Mouse (Mus musculus): ENCODE data around the gene Xbp1. TPM values are rescaled to one million over a fixed set of nuclear protein-coding genes. Genes with fewer than 3 reads are reported as not detected.

Gene Xbp1
- polyA plus RNA-seq, 1 experiment from 2014 or later: 151 TPM

- Histone ChIP-seq H3K9me3 (replicated peaks; ENCODE audit: control insufficient read depth, low read length) (no peaks in the 10 kb centered on the region), H3K9ac (ENCODE audit: low read length) (no peak overlapping the region), H3K4me3 (ENCODE audit: low read length) (no peak overlapping the region), H3K27me3 (ENCODE audit: control insufficient read depth, insufficient read depth, low read length) (no peaks in the 10 kb centered on the region), H3K36me3 (ENCODE audit: control insufficient read depth, insufficient read depth) (no peaks in the 10 kb centered on the region), H3K4me1 (ENCODE audit: control insufficient read depth, insufficient read depth, low read length) (0 out of 2 replicates have a peak, but pooled peaks cover 3% of the 10 kb centered on the region), H3K27ac (ENCODE audit: low read length) (peak overlapping the region; percentile 24; the same call in 1 of the 2 replicates), H3K4me2 (ENCODE audit: low read depth, low read length) (no peak overlapping the region)
- 63% methylated on average over 12 of the region's 12 CpGs for WGBS
- no peak for ATAC-seq (replicated peaks; ENCODE audit: extremely low read depth, insufficient read depth, low FRiP score)
Measured at GRCm38 (mm10) chr11:5512099-5512725, 8.2 kb upstream of the Xbp1 start.

- ATAC-seq (replicated peaks; ENCODE audit: extremely low read depth, insufficient read depth, low FRiP score): no peak
- no peaks in the 10 kb centered on the region for H3K36me3 ChIP-seq (ENCODE audit: control insufficient read depth, insufficient read depth)
- WGBS: 83% methylated on average over 8 of the region's 8 CpGs
- H3K27me3 ChIP-seq (ENCODE audit: control insufficient read depth, insufficient read depth, low read length): no peaks in the 10 kb centered on the region
- H3K4me2 ChIP-seq (ENCODE audit: low read depth, low read length): no peak overlapping the region
- no peaks in the 10 kb centered on the region for H3K9me3 ChIP-seq (replicated peaks; ENCODE audit: control insufficient read depth, low read length)
- H3K4me1 ChIP-seq (ENCODE audit: control insufficient read depth, insufficient read depth, low read length): 0 out of 2 replicates have a peak, but pooled peaks cover 3% of the 10 kb centered on the region
- no peak overlapping the region for H3K9ac ChIP-seq (ENCODE audit: low read length)
- no peak overlapping the region for H3K27ac ChIP-seq (ENCODE audit: low read length)
- no peak overlapping the region for H3K4me3 ChIP-seq (ENCODE audit: low read length)
Measured at GRCm38 (mm10) chr11:5512961-5513360, 7.5 kb upstream of the Xbp1 start.

DNA sequence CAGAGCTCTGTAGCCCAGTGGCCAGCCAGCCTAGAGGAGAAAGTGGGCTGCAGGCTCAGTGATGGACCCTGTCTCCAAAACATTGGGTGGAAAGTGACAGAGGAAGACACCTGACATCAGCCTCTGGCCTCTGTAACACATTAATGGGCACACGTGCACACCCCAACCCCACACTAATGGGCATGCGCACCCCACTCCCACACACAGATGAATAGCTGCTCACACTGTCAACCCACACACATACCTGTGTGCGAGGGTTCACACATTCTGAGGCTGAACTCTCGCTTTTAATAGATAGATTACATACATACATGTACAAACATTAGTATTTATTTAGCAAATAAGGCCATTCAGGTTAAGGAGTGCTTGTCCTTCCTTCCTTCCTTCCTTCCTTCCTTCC lies 6.4 kb upstream of the Xbp1 start:
- 86% methylated on average over 4 of the region's 4 CpGs for WGBS

GRCm38 (mm10) chr11:5515196-5515595 lies 5.3 kb upstream of the Xbp1 start:
- Histone ChIP-seq H3K36me3 (ENCODE audit: control insufficient read depth, insufficient read depth) (no peaks in the 10 kb centered on the region), H3K27me3 (ENCODE audit: control insufficient read depth, insufficient read depth, low read length) (no peaks in the 10 kb centered on the region), H3K4me2 (ENCODE audit: low read depth, low read length) (no peak overlapping the region), H3K4me3 (ENCODE audit: low read length) (no peak overlapping the region), H3K9ac (ENCODE audit: low read length) (no peak overlapping the region), H3K27ac (ENCODE audit: low read length) (no peak overlapping the region), H3K4me1 (ENCODE audit: control insufficient read depth, insufficient read depth, low read length) (peaks cover 8% of the 10 kb centered on the region), H3K9me3 (replicated peaks; ENCODE audit: control insufficient read depth, low read length) (no peaks in the 10 kb centered on the region)
- WGBS: 73% methylated on average over 6 of the region's 6 CpGs
- ATAC-seq (replicated peaks; ENCODE audit: extremely low read depth, insufficient read depth, low FRiP score): no peak

More for the DNA sequence above, 6.4 kb upstream of the Xbp1 start:
- Histone ChIP-seq H3K27me3 (ENCODE audit: control insufficient read depth, insufficient read depth, low read length) (no peaks in the 10 kb centered on the region), H3K4me1 (ENCODE audit: control insufficient read depth, insufficient read depth, low read length) (0 out of 2 replicates have a peak, but pooled peaks cover 3% of the 10 kb centered on the region), H3K4me2 (ENCODE audit: low read depth, low read length) (no peak overlapping the region), H3K27ac (ENCODE audit: low read length) (no peak overlapping the region), H3K9ac (ENCODE audit: low read length) (no peak overlapping the region), H3K36me3 (ENCODE audit: control insufficient read depth, insufficient read depth) (no peaks in the 10 kb centered on the region), H3K4me3 (ENCODE audit: low read length) (no peak overlapping the region), H3K9me3 (replicated peaks; ENCODE audit: control insufficient read depth, low read length) (no peaks in the 10 kb centered on the region)
- ATAC-seq (replicated peaks; ENCODE audit: extremely low read depth, insufficient read depth, low FRiP score): no peak

DNA sequence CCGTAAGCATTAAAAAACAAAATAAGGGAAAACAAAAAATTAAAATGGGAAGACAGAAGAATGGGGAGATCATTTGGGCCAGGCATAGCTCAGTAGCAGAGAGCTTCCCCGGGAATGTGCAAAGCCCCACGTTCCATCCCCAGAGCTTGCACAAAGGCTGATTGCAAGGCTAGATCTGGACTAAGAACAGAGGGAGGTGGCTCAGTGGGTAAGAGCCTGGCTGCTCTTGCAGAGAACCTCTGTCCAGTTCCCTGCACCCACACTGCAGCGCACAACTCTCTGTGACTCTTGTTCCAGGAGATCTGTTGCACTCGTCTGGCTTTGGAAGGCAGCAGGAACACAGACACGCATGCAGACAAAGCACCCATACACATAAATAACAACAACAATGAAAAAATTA lies 4.8 kb upstream of the Xbp1 start:
- no peak overlapping the region for H3K27ac ChIP-seq (ENCODE audit: low read length)
- WGBS: 81% methylated on average over 6 of the region's 6 CpGs

GRCm38 (mm10) chr11:5516151-5516550 lies 4.3 kb upstream of the Xbp1 start:
- 75% methylated on average over 7 of the region's 7 CpGs for WGBS
- Histone ChIP-seq H3K27me3 (ENCODE audit: control insufficient read depth, insufficient read depth, low read length) (no peaks in the 10 kb centered on the region), H3K4me2 (ENCODE audit: low read depth, low read length) (no peak overlapping the region), H3K9ac (ENCODE audit: low read length) (no peak overlapping the region), H3K9me3 (replicated peaks; ENCODE audit: control insufficient read depth, low read length) (no peaks in the 10 kb centered on the region), H3K36me3 (ENCODE audit: control insufficient read depth, insufficient read depth) (no peaks in the 10 kb centered on the region), H3K27ac (ENCODE audit: low read length) (no peak overlapping the region), H3K4me1 (ENCODE audit: control insufficient read depth, insufficient read depth, low read length) (peaks cover 6% of the 10 kb centered on the region), H3K4me3 (ENCODE audit: low read length) (no peak overlapping the region)
- no peak for ATAC-seq (replicated peaks; ENCODE audit: extremely low read depth, insufficient read depth, low FRiP score)

More for the DNA sequence above, 4.8 kb upstream of the Xbp1 start:
- no peak overlapping the region for H3K4me2 ChIP-seq (ENCODE audit: low read depth, low read length)
- no peaks in the 10 kb centered on the region for H3K9me3 ChIP-seq (replicated peaks; ENCODE audit: control insufficient read depth, low read length)
- peaks cover 6% of the 10 kb centered on the region for H3K4me1 ChIP-seq (ENCODE audit: control insufficient read depth, insufficient read depth, low read length)
- no peaks in the 10 kb centered on the region for H3K27me3 ChIP-seq (ENCODE audit: control insufficient read depth, insufficient read depth, low read length)
- no peak for ATAC-seq (replicated peaks; ENCODE audit: extremely low read depth, insufficient read depth, low FRiP score)
- H3K36me3 ChIP-seq (ENCODE audit: control insufficient read depth, insufficient read depth): no peaks in the 10 kb centered on the region
- H3K9ac ChIP-seq (ENCODE audit: low read length): no peak overlapping the region
- H3K4me3 ChIP-seq (ENCODE audit: low read length): no peak overlapping the region

GRCm38 (mm10) chr11:5516617-5517016 lies 3.8 kb upstream of the Xbp1 start:
- Histone ChIP-seq H3K36me3 (ENCODE audit: control insufficient read depth, insufficient read depth) (no peaks in the 10 kb centered on the region), H3K4me2 (ENCODE audit: low read depth, low read length) (no peak overlapping the region), H3K9me3 (replicated peaks; ENCODE audit: control insufficient read depth, low read length) (no peaks in the 10 kb centered on the region), H3K27ac (ENCODE audit: low read length) (no peak overlapping the region), H3K9ac (ENCODE audit: low read length) (no peak overlapping the region), H3K27me3 (ENCODE audit: control insufficient read depth, insufficient read depth, low read length) (no peaks in the 10 kb centered on the region), H3K4me1 (ENCODE audit: control insufficient read depth, insufficient read depth, low read length) (peaks cover 6% of the 10 kb centered on the region), H3K4me3 (ENCODE audit: low read length) (no peak overlapping the region)
- no peak for ATAC-seq (replicated peaks; ENCODE audit: extremely low read depth, insufficient read depth, low FRiP score)
- WGBS: 91% methylated on average over 14 of the region's 14 CpGs

DNA sequence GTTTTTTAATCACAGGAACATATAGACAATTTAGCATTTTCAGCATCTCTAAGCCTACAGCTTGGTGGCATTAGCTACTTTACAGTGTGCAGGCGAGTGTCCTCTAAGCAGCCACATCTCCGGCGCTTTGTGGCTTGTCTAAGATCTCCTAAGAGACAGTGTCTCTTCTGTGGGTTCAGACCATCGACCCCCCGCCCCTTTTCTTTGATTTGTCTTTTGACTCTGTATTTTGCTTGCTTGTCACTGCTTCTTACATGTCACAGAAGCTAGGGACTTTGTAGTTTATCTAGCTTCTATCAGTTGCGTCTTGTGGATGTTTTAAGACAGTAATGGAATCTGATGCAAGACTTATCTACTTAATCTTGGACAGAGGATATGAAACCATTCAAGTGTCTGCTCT lies 3.1 kb upstream of the Xbp1 start:
- WGBS: 62% methylated on average over 6 of the region's 6 CpGs
- no peak for ATAC-seq (replicated peaks; ENCODE audit: extremely low read depth, insufficient read depth, low FRiP score)
- Histone ChIP-seq H3K9me3 (replicated peaks; ENCODE audit: control insufficient read depth, low read length) (no peaks in the 10 kb centered on the region), H3K4me3 (ENCODE audit: low read length) (no peak overlapping the region), H3K9ac (ENCODE audit: low read length) (no peak overlapping the region), H3K36me3 (ENCODE audit: control insufficient read depth, insufficient read depth) (no peaks in the 10 kb centered on the region), H3K4me1 (ENCODE audit: control insufficient read depth, insufficient read depth, low read length) (peaks cover 9% of the 10 kb centered on the region), H3K27ac (ENCODE audit: low read length) (no peak overlapping the region), H3K4me2 (ENCODE audit: low read depth, low read length) (no peak overlapping the region), H3K27me3 (ENCODE audit: control insufficient read depth, insufficient read depth, low read length) (no peaks in the 10 kb centered on the region)

GRCm38 (mm10) chr11:5519681-5520080 lies 778 bp upstream of the Xbp1 start:
- H3K9ac ChIP-seq (ENCODE audit: low read length): peak overlapping the region; percentile 41
- peak overlapping the region; percentile 72 for H3K4me2 ChIP-seq (ENCODE audit: low read depth, low read length)
- no peak for ATAC-seq (replicated peaks; ENCODE audit: extremely low read depth, insufficient read depth, low FRiP score)
- peak overlapping the region; percentile 20 for H3K27ac ChIP-seq (ENCODE audit: low read length)
- H3K4me1 ChIP-seq (ENCODE audit: control insufficient read depth, insufficient read depth, low read length): peaks cover 26% of the 10 kb centered on the region
- peaks cover 22% of the 10 kb centered on the region for H3K36me3 ChIP-seq (ENCODE audit: control insufficient read depth, insufficient read depth)
- 82% methylated on average over 3 of the region's 3 CpGs for WGBS
- H3K9me3 ChIP-seq (replicated peaks; ENCODE audit: control insufficient read depth, low read length): no peaks in the 10 kb centered on the region
- no peaks in the 10 kb centered on the region for H3K27me3 ChIP-seq (ENCODE audit: control insufficient read depth, insufficient read depth, low read length)
- H3K4me3 ChIP-seq (ENCODE audit: low read length): no peak overlapping the region
